Mouse (Mus musculus) small intestine, adult 10 weeks (tissue): ENCODE data around the gene Flnb. TPM values are rescaled to one million over a fixed set of nuclear protein-coding genes. Genes with fewer than 3 reads are reported as not detected.

ENCODE experiments used
- polyA plus RNA-seq: library from polyadenylated mRNA; stranded (reverse); fragments of 350-450 nt; fragmentation: Illumina TruSeq; extraction: RNeasy Lipid Tissue Mini Kit (QIAGEN cat#74804); gene quantifications from one replicate; pipeline ENCODE4 v1.2.3, GENCODE M21; 2014; ENCODE audit warnings: low replicate concordance

Flnb gene
- polyA plus RNA-seq: 2.3 TPM

DNA sequence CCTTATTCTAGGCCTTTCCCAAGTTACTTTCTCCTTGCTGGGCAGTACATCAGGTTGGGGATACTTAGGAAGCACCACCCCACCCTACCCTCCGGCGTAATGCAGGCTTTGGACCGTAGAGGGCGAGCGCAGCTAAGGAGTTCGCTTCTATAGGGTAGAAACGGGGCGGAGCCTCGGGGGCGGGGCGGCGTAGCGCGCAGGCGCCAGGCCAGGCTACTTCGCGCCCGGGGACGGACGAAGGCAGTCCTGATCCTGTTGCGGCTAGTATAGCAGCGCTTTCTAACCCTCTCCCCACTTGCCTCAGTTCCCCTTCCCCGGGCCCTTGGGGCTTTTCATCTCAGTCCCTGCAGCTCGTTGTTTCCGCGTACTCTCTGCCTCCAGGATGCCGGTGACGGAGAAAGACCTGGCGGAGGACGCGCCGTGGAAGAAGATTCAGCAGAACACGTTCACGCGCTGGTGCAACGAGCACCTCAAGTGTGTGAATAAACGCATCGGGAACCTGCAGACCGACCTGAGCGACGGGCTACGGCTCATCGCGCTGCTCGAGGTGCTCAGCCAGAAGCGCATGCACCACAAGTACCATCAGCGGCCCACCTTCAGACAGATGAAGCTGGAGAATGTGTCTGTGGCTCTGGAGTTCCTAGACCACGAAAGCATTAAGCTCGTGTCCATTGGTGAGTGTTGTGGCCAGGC is at the start of gene Flnb:
TSS of gene Flnb (plus strand) at position 188 of the 693 bp plus-strand sequence.

DNA sequence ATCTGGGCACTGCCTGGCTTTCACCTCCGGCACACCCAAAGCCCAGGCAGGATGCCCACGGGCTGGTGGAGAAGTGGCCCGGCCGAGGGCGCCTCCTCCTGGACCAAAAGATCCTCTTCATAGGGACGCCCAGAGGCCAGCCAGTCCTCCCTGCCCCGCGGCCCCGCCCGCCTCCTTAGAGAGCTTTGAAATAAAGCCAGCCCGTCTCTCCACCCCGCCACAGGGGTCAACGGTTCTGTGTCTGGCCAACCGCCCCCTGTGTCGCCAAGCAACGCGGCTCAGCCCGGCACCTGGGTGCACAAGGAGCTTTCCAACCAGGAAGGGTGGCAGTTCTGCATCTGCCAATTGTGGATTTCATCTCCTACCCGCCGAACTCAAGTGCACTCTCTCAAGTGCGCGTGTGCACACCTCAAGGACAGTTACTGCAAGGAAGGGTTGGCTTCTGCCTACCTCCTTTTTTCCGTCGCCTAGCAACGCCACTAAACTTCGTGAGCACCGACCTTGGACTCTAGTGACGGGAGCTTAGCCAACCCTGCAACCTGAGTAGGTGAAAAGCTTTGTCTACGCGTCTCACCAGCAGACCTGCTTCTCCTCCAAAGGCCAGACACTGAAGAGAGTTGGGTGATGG is 26.1 kb upstream of the Flnb start, which contains the start of gene Gm26661:
TSS of gene Gm26661 (plus strand) at position 56 of the 628 bp plus-strand sequence.

DNA sequence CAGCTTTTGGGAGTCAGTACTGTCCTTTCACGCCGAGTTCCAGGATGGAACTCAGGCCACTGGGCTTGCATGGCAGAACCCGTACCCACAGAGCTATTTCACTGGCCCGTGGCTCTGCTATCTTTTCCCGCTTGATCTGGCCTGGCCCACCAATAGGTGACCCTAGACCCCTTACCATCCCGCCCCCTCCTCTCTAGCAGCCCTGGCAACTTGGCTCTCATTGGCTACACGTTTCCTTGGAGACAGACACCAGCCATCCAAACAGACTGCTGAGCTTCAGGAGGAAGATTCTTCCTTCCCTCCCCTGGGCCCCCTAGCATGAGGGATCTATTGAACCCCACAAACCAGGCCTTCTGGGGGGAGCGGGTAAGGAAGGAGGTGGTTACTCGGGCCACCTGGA is 139.3 kb downstream of the Flnb start, which contains the start of gene Gm45521:
TSS of gene Gm45521 (plus strand) at position 240 of the 400 bp plus-strand sequence.

DNA sequence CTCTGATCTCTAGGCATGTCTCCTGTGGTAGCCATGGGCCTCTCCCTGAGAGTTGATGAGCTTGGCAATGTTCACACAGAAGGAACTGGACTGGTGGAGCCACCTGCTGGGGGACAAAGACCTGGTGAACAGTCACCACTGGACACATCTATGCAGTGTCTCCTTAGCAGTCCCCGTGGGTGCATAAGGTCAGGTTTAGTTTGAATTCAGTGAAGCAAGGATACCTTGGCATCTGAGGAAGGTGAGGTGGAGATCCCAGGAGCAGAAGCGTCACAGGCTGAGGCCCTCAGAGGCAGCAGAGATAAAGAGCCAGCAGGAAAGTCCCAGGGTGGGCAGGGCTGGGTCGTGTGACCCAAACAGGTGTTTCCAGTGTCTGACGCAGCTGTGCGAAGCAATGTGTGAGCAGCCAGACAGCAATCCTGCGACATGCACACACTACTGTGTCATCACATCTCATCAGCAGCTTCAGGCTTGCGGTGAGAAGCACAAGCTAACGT is 176.6 kb downstream of the Flnb start, which contains the start of gene Dnase1l3:
TSS of gene Dnase1l3 (minus strand) at position 303 of the 497 bp plus-strand sequence.

Other genes with a start within 250 kb of the Flnb start
- gene Gm3558, start 249.4 kb upstream of the Flnb start, polyA plus RNA-seq: not detected
- not detected for gene Gm10338, start 222.4 kb upstream of the Flnb start, polyA plus RNA-seq
- gene Gm10128, start 174.0 kb upstream of the Flnb start, polyA plus RNA-seq: not detected
- not detected for gene Gm26661, start 26.4 kb upstream of the Flnb start, polyA plus RNA-seq
- not detected for gene Gm45521, start 139.3 kb downstream of the Flnb start, polyA plus RNA-seq
- gene Dnase1l3, start 176.6 kb downstream of the Flnb start, polyA plus RNA-seq: 6.3 TPM
- 34.2 TPM for gene Abhd6, start 184.9 kb downstream of the Flnb start, polyA plus RNA-seq